Mouse (Mus musculus) CH12.LX (cell line): ENCODE results near the gene Ovch2.

Experiments used
- CTCF ChIP-seq, 2 experiments: IDR thresholded peaks in 1 of 2; conservative IDR thresholded peaks in 1 of 2; 2 replicates each; pipeline ENCODE4 v1.5.1; 2011 to 2012; ENCODE audit warnings: low read depth in 2 of 2, low read length in 2 of 2, improper control_type of control experiment in 1 of 2, inconsistent platforms in 1 of 2, mild to moderate bottlenecking in 1 of 2, moderate library complexity in 1 of 2
- HCFC1 ChIP-seq: IDR thresholded peaks from 2 replicates; pipeline ENCODE4 v1.6.1; 2012; ENCODE audit warnings: low read depth, mild to moderate bottlenecking, inconsistent platforms, low read length, improper control_type of control experiment
- MAX ChIP-seq: IDR thresholded peaks from 2 replicates; pipeline ENCODE4 v1.6.1; 2011; ENCODE audit warnings: low read length, improper control_type of control experiment
- MXI1 ChIP-seq: IDR thresholded peaks from 2 replicates; pipeline ENCODE4 v1.6.1; 2011; ENCODE audit warnings: mild to moderate bottlenecking, low read depth, low read length, improper control_type of control experiment
- POLR2A ChIP-seq: IDR thresholded peaks from 2 replicates; pipeline ENCODE4 v1.6.1; 2011; ENCODE audit warnings: low read depth, mild to moderate bottlenecking, improper control_type of control experiment, low read length
- SMC3 ChIP-seq: IDR thresholded peaks from 2 replicates; pipeline ENCODE4 v1.6.1; 2011; ENCODE audit warnings: low read depth, low read length, improper control_type of control experiment

- TF ChIP-seq SMC3 = no peak
- no peak for TF ChIP-seq POLR2A
- no peak for TF ChIP-seq HCFC1
- no peak for TF ChIP-seq MXI1
- TF ChIP-seq CTCF (conservative IDR thresholded peaks at IDR 0.05 in 1 of 2, IDR thresholded peaks at IDR 0.05 in 1 of 2; ENCODE audit: low read depth in 2 of 2, low read length in 2 of 2) = no peak
- TF ChIP-seq MAX = no peak
These were observed 22.8 kb downstream of the Ovch2 start for GRCm38 (mm10) chr7:107778216-107778615.
